Mouse (Mus musculus): ENCODE measurements around the gene Dcdc2c.

The Dcdc2c gene

GRCm38 (mm10) chr12:28436536-28436935 lies 115.7 kb downstream of the Dcdc2c start:
- DNase-seq, result no peak

DNA sequence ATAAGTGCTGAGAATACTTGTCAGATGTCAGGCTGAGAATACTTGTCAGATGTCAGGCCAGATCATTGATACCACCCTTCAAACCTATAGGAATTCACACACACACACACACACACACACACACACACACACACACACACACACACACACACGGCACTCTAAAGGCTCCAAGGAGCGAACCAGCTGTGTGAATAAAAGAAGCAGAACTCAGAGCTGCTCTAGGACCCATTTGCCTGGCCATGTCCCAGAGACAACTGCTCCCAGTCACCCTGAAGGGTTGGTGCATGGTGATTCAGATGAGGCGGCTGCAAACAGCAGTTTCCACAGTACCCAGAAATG lies 119.5 kb downstream of the Dcdc2c start:
- no peak for DNase-seq

DNA sequence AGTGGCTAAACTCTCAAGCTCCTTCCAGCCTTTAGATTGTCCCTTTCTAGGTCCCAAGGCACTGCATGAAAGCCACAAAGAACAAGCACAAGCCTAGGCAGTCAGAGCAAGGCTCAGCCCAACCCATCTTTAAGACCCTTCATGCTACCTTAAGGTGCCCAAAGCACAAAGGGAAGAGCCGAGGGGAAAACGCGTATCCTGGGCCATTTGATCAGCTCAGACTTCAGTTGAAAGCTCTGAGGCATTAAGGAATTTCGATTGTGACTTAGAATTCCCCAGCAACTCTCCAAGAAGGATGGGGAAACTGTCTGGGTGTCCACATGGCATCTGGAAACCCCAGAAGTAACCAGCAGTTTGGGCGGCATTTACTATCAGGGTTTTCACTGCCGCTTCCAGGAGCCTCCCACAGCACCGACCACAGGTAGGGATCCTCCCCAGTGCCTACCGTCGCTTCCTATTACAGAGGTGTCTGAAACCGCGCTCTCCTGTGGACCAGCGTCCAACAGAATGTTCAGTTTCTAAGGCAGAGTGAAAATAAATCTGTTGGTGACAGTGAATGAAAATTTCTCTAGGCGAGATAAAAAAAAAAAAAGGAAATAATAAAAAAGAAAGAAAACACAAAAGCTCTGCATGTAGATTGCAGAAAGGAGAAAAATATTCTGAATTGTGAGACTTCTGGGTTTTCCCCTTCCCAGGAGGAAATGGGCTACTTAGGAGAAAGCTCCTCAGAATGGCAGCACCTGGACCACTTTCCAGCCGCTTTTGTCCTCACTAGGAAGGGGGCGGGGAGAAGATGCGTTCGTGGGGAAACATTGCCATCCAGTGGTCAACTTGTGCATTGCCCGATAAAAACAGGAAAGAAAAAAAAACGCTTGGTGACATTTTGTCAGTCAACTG lies 120.1 kb downstream of the Dcdc2c start:
- peak; percentile 8 for DNase-seq

DNA sequence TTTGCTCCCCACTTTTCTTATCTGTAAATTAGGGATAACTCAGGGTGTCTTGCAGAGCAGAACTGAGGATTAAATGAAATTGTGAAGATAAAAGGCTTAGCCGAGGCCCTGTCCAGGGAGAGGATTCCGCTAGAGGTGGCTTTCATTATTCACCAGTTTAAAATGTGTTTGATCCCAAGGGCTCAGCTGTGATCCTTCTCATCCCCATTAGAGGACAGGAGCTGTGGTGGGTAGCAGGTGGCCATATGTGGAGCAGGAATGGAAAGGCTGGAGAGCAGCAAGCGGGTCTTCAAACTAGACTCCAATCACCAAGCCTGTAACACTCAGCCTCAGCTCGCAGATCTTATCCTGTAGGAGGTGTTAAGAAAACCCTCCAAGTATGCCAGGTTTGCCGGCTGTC lies 122.3 kb downstream of the Dcdc2c start:
- DNase-seq, result no peak

GRCm38 (mm10) chr12:28416957-28417356 lies 135.2 kb downstream of the Dcdc2c start:
- DNase-seq, result no peak

DNA sequence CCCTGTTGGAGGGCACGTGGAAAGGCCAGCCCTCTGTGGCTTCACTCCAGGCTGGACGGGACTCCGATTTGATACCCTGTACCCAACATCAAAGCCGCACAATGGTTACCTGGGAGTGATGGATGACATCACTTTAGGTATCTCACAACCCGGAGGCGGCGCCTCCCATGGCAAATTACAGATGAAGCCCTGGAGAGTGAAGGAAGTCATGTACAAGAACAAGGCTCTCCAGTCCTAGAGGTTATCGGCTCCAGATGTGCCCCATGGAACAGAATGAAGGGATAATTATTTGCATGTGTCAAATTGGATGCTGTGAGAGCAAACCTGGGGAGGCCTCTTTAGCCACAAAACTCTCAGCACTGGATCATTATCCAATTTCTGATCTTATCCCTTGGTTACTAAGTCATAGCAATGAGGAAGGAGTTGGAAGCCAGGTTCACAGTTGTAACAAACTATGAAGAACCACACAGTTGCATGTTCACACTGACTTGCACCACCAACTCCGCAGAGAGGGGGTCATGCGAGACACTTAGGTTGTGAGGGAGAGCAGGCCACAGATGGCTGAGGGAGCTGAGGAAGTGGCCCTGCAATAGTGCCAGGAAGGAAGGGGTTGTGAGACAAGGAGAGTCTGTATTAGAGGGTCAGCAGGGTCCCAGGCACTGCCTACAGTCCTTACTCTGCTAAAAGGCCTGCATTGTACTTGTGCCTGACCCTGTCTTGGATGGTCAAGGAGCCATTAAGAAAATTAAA lies 144.4 kb downstream of the Dcdc2c start:
- no peak for DNase-seq

DNA sequence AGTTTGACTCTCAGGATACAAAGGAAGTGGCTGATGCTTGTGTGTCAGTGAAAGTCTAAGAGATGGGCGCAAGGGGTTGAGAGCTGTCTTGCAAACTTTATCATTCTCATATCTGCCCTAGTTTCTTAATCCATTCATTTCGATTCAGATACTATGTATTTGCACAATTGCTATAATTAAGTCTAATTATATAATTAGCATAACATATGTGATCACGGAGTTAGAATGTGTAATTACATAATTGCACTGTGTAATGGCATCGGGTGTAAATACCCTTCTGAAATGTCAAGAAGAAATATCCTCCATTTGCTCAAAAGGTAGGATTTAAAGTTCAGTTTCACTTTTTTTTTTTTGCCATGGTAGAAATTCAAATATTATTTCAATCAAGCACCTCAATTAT lies 149.9 kb downstream of the Dcdc2c start:
- DNase-seq, result no peak

DNA sequence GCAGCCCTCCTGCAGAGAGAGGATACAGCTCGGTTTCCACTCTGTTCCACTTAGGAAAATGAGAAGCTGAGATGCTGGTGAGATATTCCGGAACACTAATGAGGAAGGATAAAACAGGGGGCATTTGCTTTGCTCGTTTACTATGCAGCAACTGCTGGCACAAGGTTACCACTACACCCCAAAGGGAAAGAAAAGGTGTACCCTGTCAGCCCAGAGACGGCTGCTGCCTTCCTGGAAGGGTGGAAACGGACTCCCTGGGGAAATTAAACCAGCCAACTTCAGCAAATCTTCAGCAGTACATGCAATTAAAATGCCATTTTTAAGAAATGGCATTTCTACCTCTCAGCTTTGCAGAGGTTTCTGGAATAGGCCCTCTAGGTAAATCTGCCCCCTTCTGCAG lies 150.8 kb downstream of the Dcdc2c start:
- DNase-seq, result no peak

DNA sequence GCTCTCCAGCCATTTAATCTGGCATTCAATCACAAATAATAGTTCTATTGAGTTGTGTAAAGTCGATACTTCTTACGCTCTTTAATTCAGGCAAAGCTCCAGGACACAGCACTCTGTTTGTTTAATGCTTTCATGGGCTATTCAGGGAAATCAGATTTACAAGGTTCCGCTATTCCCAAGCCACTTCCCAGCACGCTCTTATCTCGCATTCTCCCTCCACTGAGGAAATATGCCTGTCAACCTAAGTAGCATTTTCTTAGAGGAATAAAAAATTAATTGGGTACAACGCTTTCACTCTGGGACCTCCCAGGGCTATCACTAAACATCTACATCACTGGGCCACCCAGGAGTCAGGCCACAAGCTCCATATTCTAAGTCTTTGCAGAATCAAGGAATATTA lies 160.1 kb downstream of the Dcdc2c start:
- DNase-seq, result no peak

Data from layer of hippocampus, adult 9-11 months (tissue).